In the genomic region with DNA sequence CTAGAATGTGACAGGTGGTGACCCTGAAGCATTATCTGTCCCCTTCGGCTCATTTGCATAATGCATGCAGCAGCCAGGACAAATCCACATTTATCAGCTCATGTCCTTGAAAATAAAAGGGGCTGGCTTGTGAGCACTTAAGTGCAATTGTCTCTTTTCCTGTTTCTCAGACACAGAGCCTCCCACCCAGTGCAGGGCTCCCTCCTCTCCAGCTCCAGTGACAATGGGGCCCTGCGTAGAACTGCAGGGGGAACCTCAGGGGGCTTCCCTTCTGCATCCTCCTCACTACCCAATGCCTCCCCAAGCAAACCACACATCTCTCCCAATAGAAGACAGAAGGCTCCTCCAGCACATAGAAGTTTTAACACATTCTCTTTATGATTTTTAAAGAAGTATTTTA, we compare ENCODE assay signal across 20 mouse cellular contexts. TPM values are rescaled to one million over a fixed set of nuclear protein-coding genes. Genes with fewer than 3 reads are reported as not detected.
DNase-seq lines count a peak whose midpoint lies in the region; ATAC-seq and TF ChIP-seq lines count a peak whose summit lies in the region.
"Had no signal": no experiment of that assay in that cellular context is flagged by ENCODE, and none has a peak within 500 bp of the region (broad histone marks: within the 10 kb centered on the region; RNA-seq: fewer than 3 reads in every experiment).

No protein-coding gene starts in this region.

- no peak overlapping the region for H3K4me2 ChIP-seq in midbrain, postnatal 0 days (ENCODE audit: low read depth, low read length, poor library complexity, severe bottlenecking)
- H3K4me2 ChIP-seq in hindbrain, embryonic 14.5 days (replicated peaks): no peak overlapping the region
- H3K4me2 ChIP-seq in midbrain, embryonic 14.5 days (ENCODE audit: low read length): no peak overlapping the region

- WGBS in midbrain, embryonic 10.5 days: 54% methylated on average over 2 of the region's 2 CpGs
- 30% methylated on average over 2 of the region's 2 CpGs for WGBS in midbrain, postnatal 0 days
- WGBS in hindbrain, embryonic 14.5 days: 23% methylated on average over 2 of the region's 2 CpGs
- WGBS in midbrain, embryonic 14.5 days: 34% methylated on average over 2 of the region's 2 CpGs

- peaks cover 44% of the 10 kb centered on the region for H3K27me3 ChIP-seq in midbrain, embryonic 10.5 days (ENCODE audit: low read depth, poor library complexity, severe bottlenecking)
- H3K27me3 ChIP-seq in midbrain, postnatal 0 days (ENCODE audit: insufficient read depth, low read length): no peaks in the 10 kb centered on the region
- no peaks in the 10 kb centered on the region for H3K27me3 ChIP-seq in hindbrain, embryonic 14.5 days (ENCODE audit: control insufficient read depth, insufficient read depth, low read length)
- H3K27me3 ChIP-seq in midbrain, embryonic 14.5 days (ENCODE audit: control insufficient read depth, insufficient read depth, low read length): no peaks in the 10 kb centered on the region

- H3K9me3 ChIP-seq in midbrain, embryonic 10.5 days (replicated peaks): no peaks in the 10 kb centered on the region
- H3K9me3 ChIP-seq in midbrain, postnatal 0 days (ENCODE audit: low read length): no peaks in the 10 kb centered on the region
- H3K9me3 ChIP-seq in hindbrain, embryonic 14.5 days (ENCODE audit: control insufficient read depth, low read length): no peaks in the 10 kb centered on the region
- no peaks in the 10 kb centered on the region for H3K9me3 ChIP-seq in midbrain, embryonic 14.5 days (ENCODE audit: control insufficient read depth, low read length)

- DNase-seq in midbrain, embryonic 10.5 days (ENCODE audit: low spot score): no peak
- no peak for DNase-seq in midbrain, postnatal 0 days (ENCODE audit: low spot score)
- DNase-seq in hindbrain, embryonic 14.5 days (ENCODE audit: low spot score): no peak
- DNase-seq in midbrain, embryonic 14.5 days: peak; percentile 28
- no peak for DNase-seq in thymus, postnatal 14 days
- DNase-seq in cerebellum, postnatal 14 days: no peak
- DNase-seq in cerebellum, adult 11-12 months: no peak
- DNase-seq: cerebellum, postnatal 10 days; gastrocnemius, postnatal 36 days; heart, postnatal 10 days; kidney, adult 9 months; liver; liver, postnatal 0 days; lung, postnatal 14 days; right cerebral cortex, postnatal 4 days had no signal

- no peaks in the 10 kb centered on the region for H3K36me3 ChIP-seq in midbrain, embryonic 10.5 days
- H3K36me3 ChIP-seq in midbrain, postnatal 0 days (ENCODE audit: insufficient read depth, low read length): no peaks in the 10 kb centered on the region
- H3K36me3 ChIP-seq in hindbrain, embryonic 14.5 days (replicated peaks; ENCODE audit: control insufficient read depth, insufficient read depth): no peaks in the 10 kb centered on the region
- H3K36me3 ChIP-seq in midbrain, embryonic 14.5 days (ENCODE audit: control insufficient read depth, insufficient read depth, low read length): no peaks in the 10 kb centered on the region

- peaks cover 28% of the 10 kb centered on the region for H3K4me1 ChIP-seq in midbrain, embryonic 10.5 days
- no peaks in the 10 kb centered on the region for H3K4me1 ChIP-seq in midbrain, postnatal 0 days (ENCODE audit: insufficient read depth, low read length)
- peaks cover 12% of the 10 kb centered on the region for H3K4me1 ChIP-seq in hindbrain, embryonic 14.5 days (replicated peaks; ENCODE audit: control insufficient read depth, insufficient read depth, low read length)
- H3K4me1 ChIP-seq in midbrain, embryonic 14.5 days (ENCODE audit: control insufficient read depth, insufficient read depth, low read length): peaks cover 9% of the 10 kb centered on the region; the same call in 1 of the 2 replicates
- H3K4me1 ChIP-seq: megakaryocyte, embryonic 14.5 days had no signal

- H3K4me3 ChIP-seq in midbrain, embryonic 10.5 days: no peak overlapping the region
- no peak overlapping the region for H3K4me3 ChIP-seq in midbrain, postnatal 0 days (ENCODE audit: low read depth, low read length)
- no peak overlapping the region for H3K4me3 ChIP-seq in hindbrain, embryonic 14.5 days (replicated peaks; ENCODE audit: low read length)
- no peak overlapping the region for H3K4me3 ChIP-seq in midbrain, embryonic 14.5 days (replicated peaks; ENCODE audit: low read depth, low read length)
- H3K4me3 ChIP-seq: erythroblast, embryonic 14.5 days; megakaryocyte, embryonic 14.5 days had no signal

- no peak overlapping the region for H3K9ac ChIP-seq in midbrain, postnatal 0 days (replicated peaks; ENCODE audit: low read length, poor library complexity, severe bottlenecking)
- no peak overlapping the region for H3K9ac ChIP-seq in hindbrain, embryonic 14.5 days
- no peak overlapping the region for H3K9ac ChIP-seq in midbrain, embryonic 14.5 days (replicated peaks; ENCODE audit: low read length)
- H3K9ac ChIP-seq: liver, postnatal 0 days had no signal

- TF ChIP-seq CTCF in midbrain, postnatal 0 days (IDR thresholded peaks at IDR 0.05): no peak

- peak overlapping the region; percentile 69 for H3K27ac ChIP-seq in midbrain, embryonic 10.5 days (replicated peaks)
- no peak overlapping the region for H3K27ac ChIP-seq in midbrain, postnatal 0 days (ENCODE audit: low read depth, low read length)
- peak overlapping the region; percentile 66 for H3K27ac ChIP-seq in hindbrain, embryonic 14.5 days
- peak overlapping the region; percentile 46; the same call in 1 of the 2 replicates for H3K27ac ChIP-seq in midbrain, embryonic 14.5 days (replicated peaks; ENCODE audit: low read depth, low read length)

- no peak for ATAC-seq in midbrain, postnatal 0 days (ENCODE audit: low FRiP score)
- ATAC-seq in hindbrain, embryonic 14.5 days (ENCODE audit: low FRiP score): peak; percentile 53; the same call in 1 of the 2 replicates
- no peak for ATAC-seq in midbrain, embryonic 14.5 days (ENCODE audit: low FRiP score, low TSS enrichment)
- ATAC-seq: inflammation-experienced regulatory T-cells, adult 6 months; liver, postnatal 0 days had no signal

RNA-seq across cellular contexts. Expression of a gene that starts 41.8 kb away (rescaled TPM):
- 0.62 and 0.70 TPM in 2 replicates for polyA plus RNA-seq in midbrain, embryonic 10.5 days (2016; fragmentation: Nextera tagmentation; extraction: Ambion mirVana)
- total RNA-seq in midbrain, postnatal 0 days (2014; rRNA removed): 0.44 TPM in 1 of 2 replicates, not detected in the other
- 0.54 and 0.57 TPM in 2 replicates for polyA plus RNA-seq in midbrain, postnatal 0 days (2015; fragmentation: Nextera tagmentation; extraction: Ambion mirVana)
- 0.21 and 0.55 TPM in 2 replicates for polyA plus RNA-seq in hindbrain, embryonic 14.5 days (2014; fragmentation: Nextera tagmentation; extraction: Ambion mirVana)
- polyA plus RNA-seq in midbrain, embryonic 14.5 days (2014; fragmentation: Nextera tagmentation; extraction: Ambion mirVana): 0.83 and 0.94 TPM in 2 replicates
- total RNA-seq: gastrocnemius, postnatal 36 days; heart, postnatal 10 days; neutrophil, adult 5-6 weeks had no signal
- polyA plus RNA-seq: erythroblast, embryonic 14.5 days; inflammation-experienced regulatory T-cells, adult 6 months; liver, postnatal 0 days had no signal

RNA-seq across cellular contexts. Expression of a gene that starts 47.1 kb away (rescaled TPM):
- 0.33 and 0.46 TPM in 2 replicates for polyA plus RNA-seq in midbrain, embryonic 10.5 days (2016; fragmentation: Nextera tagmentation; extraction: Ambion mirVana)
- total RNA-seq in midbrain, postnatal 0 days (2014; rRNA removed): 8.8 and 16.9 TPM in 2 replicates
- polyA plus RNA-seq in midbrain, postnatal 0 days (2015; fragmentation: Nextera tagmentation; extraction: Ambion mirVana): 2.1 and 3.1 TPM in 2 replicates
- 1.2 and 2.0 TPM in 2 replicates for polyA plus RNA-seq in hindbrain, embryonic 14.5 days (2014; fragmentation: Nextera tagmentation; extraction: Ambion mirVana)
- polyA plus RNA-seq in midbrain, embryonic 14.5 days (2014; fragmentation: Nextera tagmentation; extraction: Ambion mirVana): 1.2 and 1.6 TPM in 2 replicates
- total RNA-seq: adrenal gland, adult 18-20 months; gastrocnemius, postnatal 36 days; neutrophil, adult 5-6 weeks had no signal
- polyA plus RNA-seq: erythroblast, embryonic 14.5 days; inflammation-experienced regulatory T-cells, adult 6 months; liver, postnatal 0 days had no signal

RNA-seq across cellular contexts. Expression of a gene that starts 54.2 kb away (rescaled TPM):
- 1.8 and 2.1 TPM in 2 replicates for polyA plus RNA-seq in midbrain, embryonic 10.5 days (2016; fragmentation: Nextera tagmentation; extraction: Ambion mirVana)
- 5.4 and 9.6 TPM in 2 replicates for total RNA-seq in midbrain, postnatal 0 days (2014; rRNA removed)
- polyA plus RNA-seq in midbrain, postnatal 0 days (2015; fragmentation: Nextera tagmentation; extraction: Ambion mirVana): 3.5 and 4.3 TPM in 2 replicates
- polyA plus RNA-seq in hindbrain, embryonic 14.5 days (2014; fragmentation: Nextera tagmentation; extraction: Ambion mirVana): 4.6 and 5.5 TPM in 2 replicates
- 3.0 and 3.9 TPM in 2 replicates for polyA plus RNA-seq in midbrain, embryonic 14.5 days (2014; fragmentation: Nextera tagmentation; extraction: Ambion mirVana)
- total RNA-seq: neutrophil, adult 5-6 weeks had no signal
- polyA plus RNA-seq: erythroblast, embryonic 14.5 days; inflammation-experienced regulatory T-cells, adult 6 months had no signal
